Mouse (Mus musculus): ENCODE results near the gene Gm527.

Gm527 gene

GRCm38 (mm10) chr12:64917578-64918471 lies at the start of gene Gm527:
Gene Gm527 (plus strand): TSS chr12:64917906.
- DNase-seq = peak; percentile 92

- no peak for DNase-seq
Observed at GRCm38 (mm10) chr12:64871103-64871502, 46.6 kb upstream of the Gm527 start.

DNA sequence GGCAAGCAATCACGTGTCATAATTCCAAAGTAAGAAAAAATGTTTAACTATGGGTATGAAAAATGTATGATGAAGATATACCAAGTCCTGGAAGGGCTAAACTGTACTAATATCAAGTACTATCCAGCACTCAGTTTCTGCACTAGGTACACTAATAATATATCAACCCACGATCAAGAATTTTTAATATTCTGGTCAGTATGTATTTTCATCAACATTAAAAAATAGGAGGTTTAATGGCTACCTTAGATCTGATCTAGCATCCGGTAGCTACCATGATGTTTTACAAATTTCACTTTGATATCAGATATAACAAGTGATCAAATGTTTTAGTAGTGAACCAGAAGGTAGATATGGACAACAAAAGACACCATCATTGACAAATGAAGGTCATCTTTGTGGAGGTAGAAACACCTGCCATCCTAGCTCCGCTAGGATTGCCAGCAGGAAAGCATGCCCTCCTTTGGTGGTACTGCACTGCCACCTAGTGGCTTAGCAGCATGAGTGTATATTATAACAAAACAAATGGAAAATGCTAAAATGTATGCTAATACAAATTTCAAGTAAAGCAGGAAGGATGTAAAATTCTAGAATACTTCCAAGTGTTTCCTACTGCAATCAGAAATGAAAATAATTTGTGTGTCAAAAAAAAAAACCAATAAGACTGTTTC lies 20.5 kb upstream of the Gm527 start:
- DNase-seq = peak; percentile 63

DNA sequence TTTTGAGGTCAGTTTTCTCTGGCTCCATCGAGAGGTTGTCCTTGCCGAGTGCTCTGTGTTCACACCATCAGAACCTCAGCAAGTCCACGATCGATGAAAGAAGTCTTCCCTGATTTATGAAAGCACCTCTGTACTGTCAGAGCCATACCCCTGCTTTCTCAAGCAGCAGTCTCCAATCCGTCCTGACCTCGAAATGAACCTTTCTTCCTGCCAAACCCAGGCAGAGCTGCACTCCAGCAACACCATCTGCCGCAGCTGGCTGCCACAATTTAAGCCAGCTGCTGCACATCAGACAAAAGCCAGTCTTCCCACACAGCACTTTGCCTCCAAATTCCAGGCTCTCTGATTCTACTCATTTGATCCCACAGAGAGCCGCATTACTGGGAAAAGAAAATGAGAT lies 15.2 kb upstream of the Gm527 start:
- no peak for DNase-seq

- no peak for DNase-seq
Observed at GRCm38 (mm10) chr12:64903186-64903585, 14.5 kb upstream of the Gm527 start.

DNA sequence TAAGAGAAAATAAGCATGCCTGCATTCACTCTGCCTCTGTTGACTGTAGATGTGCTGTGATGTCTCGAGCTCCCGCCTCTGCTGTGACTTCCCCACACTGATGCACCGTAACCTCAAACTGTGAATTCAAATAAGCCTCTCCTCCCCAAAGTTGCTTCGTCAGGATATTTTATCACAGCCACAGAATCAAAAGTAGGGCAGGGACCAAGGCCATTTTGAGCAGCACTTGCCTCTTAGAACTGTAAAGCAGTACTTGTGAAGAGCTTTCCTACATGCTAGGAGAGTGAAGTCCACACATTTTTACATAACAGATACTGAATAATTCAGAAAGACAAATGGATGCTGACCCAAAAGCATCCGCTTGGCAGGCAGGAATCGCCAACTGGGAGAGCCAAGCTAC lies 4.7 kb upstream of the Gm527 start:
- no peak for DNase-seq

DNA sequence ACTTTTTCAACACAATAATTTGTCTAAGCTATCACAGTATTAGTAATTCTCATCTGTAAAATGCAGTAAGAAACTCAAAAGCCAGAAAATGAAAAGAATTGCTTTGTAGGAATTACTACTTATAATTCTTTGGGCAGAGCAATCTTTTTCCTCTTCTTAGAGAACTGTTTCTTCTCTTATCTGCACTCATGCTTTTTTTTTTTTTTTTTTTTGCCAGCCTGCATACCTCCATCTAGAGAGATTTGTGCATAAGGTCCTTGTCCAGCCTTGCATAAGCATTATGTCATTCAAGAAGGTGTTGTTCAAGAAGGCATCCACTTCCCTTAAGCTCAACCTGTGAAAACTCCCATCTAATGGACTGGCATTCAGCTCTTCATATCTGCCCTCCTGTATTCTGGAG lies 971 bp upstream of the Gm527 start:
- DNase-seq = no peak

DNA sequence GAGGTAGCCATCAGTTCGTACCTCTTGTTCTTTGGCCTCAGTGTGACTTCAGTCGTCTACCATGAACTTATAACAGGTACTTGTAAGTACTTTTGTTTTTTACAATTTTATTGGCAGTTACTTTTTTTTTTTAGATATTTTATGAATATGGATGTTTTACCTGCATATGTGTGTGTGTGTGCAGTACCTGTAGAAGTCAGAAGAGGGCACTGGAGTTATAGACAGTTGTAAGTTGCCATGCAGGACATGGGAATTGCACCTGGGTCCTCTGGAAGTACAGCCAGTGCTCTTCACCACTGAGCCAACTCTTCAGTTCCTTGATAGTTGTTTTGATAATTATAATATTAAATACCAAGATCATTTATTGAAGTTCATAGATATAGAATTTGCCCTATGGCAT lies 19.8 kb downstream of the Gm527 start:
- no peak for DNase-seq

GRCm38 (mm10) chr12:64964560-64964959 lies 46.9 kb downstream of the Gm527 start:
- no peak for DNase-seq

GRCm38 (mm10) chr12:64965124-64966026 lies 47.7 kb downstream of the Gm527 start, which contains the start of the genes Klhl28 and Togaram1:
Gene Klhl28 (minus strand): TSS chr12:64965534.
Gene Togaram1 (plus strand): TSS chr12:64965804.
- DNase-seq = peak; percentile 99

GRCm38 (mm10) chr12:64966101-64966631 lies 48.5 kb downstream of the Gm527 start:
- DNase-seq = peak; percentile 55

DNA sequence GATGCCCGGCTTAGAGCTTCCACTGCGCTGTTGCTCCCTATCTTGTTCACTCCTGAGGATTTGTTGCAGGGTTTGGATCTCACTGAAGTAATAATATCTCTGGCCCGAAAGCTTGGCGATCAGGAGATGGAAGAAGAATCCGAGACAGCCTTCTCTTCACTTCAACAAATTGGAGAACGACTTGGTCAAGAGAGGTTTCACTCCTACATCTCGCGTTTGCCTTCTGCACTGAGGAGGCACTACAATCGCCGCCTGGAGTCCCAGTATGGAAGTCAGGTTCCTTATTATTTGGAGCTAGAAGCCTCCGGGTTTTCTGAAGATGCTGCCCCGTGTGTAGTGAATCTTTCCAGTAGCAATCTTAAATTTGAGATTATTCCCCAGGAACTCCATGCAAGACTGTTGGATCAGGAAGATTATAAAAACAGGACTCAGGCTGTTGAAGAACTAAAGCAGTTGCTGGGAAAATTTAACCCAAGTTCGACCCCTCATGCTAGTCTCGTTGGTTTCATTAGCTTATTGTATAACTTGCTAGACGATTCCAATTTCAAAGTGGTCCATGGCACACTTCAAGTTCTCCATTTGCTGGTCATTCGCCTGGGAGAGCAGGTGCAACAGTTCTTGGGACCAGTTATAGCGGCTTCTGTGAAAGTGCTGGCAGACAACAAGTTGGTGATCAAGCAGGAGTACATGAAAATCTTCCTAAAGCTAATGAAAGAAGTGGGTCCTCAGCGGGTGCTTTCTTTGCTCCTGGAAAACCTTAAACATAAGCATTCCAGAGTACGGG lies 49.1 kb downstream of the Gm527 start:
- no peak for DNase-seq

GRCm38 (mm10) chr12:64967470-64967869 lies 49.8 kb downstream of the Gm527 start:
- DNase-seq = no peak

DNA sequence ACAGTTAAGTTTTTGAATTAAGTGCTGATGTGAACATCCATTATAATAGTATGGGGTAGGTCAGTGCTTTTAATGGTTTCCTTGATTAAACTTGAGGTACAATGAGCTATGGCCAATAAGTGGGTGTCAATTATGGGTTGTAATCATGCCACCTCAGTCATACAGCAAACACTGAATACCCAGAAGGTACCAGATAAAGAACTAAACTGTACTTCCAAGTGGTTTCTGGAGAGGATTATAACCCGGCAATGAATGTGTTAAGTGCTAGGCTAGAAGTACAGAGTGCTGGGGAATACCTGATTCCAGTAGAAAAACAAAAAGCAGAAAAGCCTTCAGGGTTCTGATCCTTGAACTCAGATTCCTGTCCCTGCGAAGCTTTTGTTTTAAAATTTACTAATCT lies 50.4 kb downstream of the Gm527 start:
- no peak for DNase-seq

DNA sequence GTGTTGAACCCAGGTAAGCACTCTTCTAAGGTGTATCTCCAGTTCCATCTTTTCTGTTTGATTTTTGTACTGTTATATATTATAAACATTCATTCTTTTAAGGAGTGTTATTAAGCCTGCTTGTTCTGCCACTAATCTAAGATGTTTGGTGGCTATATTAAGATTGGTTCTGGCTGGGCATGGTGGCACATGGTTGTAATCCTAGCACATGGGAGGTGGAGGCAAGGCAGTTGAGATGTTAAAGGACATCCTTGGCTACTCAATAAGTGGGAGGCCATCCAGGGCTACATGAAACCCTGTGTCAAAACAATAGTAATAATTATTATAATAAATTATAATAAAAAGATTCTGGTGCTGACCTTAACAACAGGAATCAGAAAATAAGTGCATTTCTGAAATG lies 53.7 kb downstream of the Gm527 start:
- DNase-seq = no peak

DNA sequence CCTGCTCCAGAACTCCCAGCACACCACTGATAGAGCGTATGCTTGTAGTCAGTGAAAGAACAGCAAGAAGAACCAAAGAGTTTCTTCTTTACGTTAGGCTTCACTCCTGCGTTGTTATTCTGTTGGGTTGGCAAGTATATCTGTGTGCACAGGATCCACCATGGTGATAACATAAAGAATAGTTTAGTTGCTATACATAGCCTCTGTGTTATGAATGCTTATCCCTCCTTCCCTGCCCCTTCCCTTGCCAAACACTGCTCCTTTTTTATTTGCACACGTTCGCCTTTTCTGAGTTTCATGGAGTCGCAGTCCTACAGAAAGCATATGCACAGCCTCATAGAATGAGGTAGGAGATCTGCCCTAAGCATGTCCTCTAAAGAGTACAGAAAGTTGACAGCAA lies 54.4 kb downstream of the Gm527 start:
- DNase-seq = no peak
